Mouse (Mus musculus) right cerebral cortex, adult 18-20 months (tissue): ENCODE data around the gene Lag3.

Experiments used
- DNase-seq: peaks from one replicate; pipeline ENCODE4 v3.0.0; 2022; ENCODE audit warnings: mixed read lengths

The Lag3 gene

GRCm38 (mm10) chr6:124919695-124920317 is 8.3 kb upstream of the Lag3 start, which contains the start of gene Ptms:
Ptms (minus strand) TSS chr6:124920103.
- DNase-seq, result peak; percentile 96

DNA sequence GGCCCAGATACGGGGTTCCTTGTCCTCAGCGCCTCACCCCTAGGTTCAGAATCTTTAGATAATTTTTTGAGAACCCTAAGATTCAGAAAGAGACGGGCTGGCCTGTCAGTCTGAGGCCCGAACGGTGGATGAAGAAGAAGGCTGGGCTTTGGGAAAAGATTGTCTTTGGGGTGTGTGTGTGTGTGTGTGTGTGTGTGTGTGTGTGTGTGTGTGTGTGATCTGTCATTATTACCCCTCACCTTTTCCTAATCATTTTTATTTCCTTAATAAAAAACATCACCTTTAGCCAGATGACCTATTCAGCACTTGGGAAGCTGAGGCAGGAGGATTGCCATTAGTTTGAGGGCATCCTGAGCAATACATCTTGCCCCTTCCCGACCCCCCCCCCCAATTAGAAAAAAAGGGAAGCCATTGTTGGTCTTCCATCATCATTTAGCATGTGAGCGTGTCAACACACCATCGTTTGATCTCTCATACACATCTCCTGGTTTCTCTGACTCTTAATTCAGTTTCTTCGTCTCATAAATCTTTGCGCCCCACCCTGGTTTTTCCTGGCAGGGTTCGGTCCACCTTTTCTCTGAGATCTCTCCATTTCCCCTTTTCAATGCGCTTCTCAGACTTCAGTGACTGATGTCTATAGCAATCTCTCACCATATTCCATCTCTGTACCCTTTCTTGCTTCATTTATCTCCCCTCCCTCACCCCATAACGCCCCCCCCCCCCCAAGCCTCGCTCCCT is 7.6 kb upstream of the Lag3 start:
- DNase-seq, result no peak

DNA sequence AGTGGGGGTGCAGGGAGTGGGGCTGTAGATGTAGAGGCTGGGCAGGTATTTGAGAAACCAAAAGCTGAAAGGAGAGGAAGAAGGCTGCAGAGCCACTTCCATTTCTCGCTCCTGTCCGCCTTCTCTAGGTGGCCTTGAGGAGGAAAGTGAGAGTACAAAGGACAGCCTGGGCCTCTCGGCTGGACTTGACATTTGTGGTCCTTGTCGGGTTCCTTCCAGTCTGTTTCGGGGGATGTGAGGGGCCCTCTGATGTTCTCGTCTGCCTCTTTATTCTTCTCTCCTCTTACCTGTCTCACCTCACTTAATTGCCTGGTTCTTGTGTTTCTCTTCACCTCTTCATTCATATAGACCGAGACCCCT is 6.8 kb upstream of the Lag3 start:
- no peak for DNase-seq

DNA sequence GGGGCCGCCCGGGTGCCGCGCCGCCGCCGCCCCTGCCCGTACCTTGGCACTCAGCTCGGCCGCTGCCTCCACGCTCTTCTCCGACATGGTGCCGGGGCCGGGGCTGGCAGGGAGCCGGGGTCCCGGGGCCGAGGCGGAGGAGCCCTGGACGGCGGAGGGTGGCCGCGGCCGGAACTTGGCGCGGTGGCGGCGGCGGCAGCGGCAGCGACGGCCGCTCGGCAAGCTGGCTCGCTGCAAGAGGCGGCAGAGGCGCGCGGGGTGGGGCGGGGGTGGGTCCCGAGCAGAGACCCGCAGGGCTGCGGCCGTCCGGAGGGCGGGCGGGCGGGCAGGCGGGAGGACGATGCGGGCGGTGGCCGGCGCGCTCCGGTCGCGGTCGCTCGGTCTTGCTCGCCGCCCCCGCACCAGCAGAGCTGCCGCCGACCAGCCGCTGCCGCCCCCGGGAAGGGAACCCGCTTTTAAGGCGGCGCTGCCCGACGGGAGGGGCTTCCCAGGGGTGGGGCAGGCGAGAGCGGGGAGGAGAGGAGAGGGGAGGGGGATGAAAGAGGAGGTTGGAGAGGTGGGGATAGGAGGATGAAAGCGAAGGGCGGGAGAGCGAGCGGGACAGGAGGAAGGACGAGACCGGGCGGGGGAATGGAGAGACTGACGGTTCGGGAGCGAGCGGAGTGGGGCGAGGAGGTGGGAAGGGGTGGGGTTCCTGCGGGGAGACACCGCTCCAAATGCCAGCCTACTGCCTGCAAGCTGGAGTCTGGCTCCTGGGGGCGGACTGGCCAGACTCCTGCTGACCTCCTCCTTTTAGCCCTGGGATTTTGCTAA is 6.2 kb upstream of the Lag3 start:
- DNase-seq, result peak; percentile 97

GRCm38 (mm10) chr6:124916695-124917517 is 5.4 kb upstream of the Lag3 start:
- DNase-seq, result peak; percentile 91

GRCm38 (mm10) chr6:124915942-124916694 is 4.6 kb upstream of the Lag3 start:
- DNase-seq, result peak; percentile 80

DNA sequence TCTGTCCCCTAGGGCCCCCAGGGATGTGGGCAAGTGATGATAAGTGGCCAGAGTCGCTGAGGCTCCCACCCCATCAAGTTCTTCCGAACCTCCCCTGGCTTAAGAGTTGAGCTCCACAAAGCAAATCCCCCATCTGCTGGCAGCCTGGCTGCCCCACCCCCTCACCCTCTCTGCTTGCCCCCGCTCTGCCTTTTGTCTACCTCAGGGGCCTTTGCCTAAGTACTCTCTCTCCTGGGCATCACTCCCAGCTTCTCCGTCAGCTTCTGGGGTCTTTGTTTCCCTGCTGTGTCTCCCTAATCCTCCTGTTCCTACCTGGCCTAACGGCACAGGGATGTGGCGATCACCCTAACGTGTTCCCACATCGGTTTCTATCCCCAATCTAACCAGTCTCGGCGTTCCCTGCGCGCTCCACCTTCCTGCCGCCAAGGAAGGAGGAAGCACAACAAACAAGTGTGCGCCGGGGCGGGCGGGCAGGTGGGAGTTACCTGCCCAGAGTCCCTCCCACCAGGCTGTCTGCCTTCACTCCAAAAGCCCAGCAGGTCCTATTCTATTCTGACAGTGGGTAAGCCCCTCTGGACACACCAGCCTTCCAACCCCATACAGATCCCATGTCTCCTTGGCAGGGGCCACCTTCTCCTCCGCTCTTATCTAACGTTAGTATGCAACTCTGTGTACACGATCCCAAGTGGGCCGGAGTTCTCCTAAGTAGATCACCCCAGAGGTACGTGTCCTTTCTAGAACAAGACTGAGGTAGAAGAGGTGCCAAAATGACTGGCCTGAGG is 3.8 kb upstream of the Lag3 start:
- peak; percentile 54 for DNase-seq

- DNase-seq, result no peak
These were observed 3.0 kb upstream of the Lag3 start for GRCm38 (mm10) chr6:124914511-124914910.

GRCm38 (mm10) chr6:124913721-124914285 is 2.3 kb upstream of the Lag3 start:
- no peak for DNase-seq

- DNase-seq, result no peak
These were observed 1.7 kb upstream of the Lag3 start for GRCm38 (mm10) chr6:124913214-124913613.

GRCm38 (mm10) chr6:124910032-124910431 is 1.5 kb downstream of the Lag3 start:
- no peak for DNase-seq

- DNase-seq, result no peak
These were observed 3.7 kb downstream of the Lag3 start for GRCm38 (mm10) chr6:124907767-124908166.

- DNase-seq, result no peak
These were observed 6.3 kb downstream of the Lag3 start for GRCm38 (mm10) chr6:124904991-124905860.

DNA sequence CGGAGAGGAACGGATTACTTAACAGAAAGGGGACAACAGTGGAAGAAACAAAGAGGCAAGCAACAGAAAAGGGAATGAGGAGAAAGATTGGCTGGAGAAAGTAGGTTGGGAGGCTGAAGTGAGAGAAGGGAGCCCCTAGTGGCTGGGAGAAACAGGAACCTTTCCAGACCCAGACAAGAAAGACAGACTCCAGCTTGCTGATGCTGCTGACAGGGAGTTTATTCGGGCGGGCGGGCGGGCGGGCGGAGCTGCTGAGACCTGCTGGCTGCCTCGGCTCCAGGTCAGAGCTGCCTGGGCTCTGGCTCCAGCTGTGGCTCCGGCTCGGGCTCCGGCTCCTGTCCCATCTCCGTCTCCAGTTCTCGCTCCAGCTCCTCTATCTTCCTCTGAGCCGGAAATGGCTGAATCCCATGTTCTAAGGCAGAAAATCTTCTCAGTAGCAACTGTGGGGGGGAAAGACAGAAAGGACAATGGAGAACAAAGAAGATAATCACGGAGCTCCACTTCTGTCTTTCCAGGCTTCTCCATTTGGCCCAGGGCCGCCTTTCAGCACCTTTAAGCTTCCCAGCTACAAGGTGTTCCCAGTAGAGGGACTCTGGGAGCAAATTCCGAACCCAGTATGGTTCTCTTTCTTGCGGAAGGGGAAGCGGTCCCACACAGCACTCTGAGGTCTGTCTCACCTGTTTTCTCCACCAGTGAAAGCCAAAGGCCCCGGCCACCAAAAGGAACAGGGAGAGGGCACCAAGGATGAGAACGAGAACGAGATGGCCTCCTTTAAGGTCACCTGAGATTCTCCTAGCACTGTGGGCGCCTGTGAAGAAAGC is 7.1 kb downstream of the Lag3 start:
- peak; percentile 87 for DNase-seq

- DNase-seq, result peak; percentile 90
These were observed 7.8 kb downstream of the Lag3 start for GRCm38 (mm10) chr6:124903580-124904151.

GRCm38 (mm10) chr6:124901851-124902250 is 9.7 kb downstream of the Lag3 start:
- DNase-seq, result no peak

DNA sequence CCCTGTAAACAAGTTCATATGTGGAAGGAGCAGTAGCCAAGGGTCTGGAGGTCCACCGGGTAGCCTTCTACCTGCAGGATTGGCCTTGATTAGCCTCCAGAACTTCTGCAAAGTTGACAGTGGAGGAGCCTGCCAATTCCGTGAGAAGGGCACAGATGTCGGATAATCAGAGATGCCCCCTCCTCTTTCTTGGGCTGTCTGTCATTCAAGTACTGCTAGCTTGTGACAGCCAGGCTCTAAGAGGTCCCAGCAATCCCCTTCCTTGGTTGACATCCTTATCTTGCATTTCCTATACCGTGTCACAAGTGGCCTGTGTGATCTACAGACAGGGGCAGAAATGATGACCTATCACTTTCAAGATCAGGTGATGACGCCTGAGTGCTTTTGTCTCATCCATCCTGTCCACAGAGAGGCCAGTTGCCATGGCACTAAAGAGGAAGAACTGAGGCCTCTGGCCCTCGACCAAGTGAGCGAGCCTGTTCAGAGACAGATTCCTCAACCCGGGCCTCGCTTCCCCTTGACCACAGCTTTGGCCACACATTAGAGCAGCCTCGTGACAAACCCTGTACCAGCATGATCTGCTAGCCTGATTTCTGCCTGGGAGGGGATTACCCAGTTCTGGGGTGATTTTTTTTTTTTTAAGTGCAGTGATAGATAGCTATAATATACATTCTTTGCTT is 10.6 kb downstream of the Lag3 start:
- peak; percentile 30 for DNase-seq
